Mouse (Mus musculus) left cerebral cortex, postnatal 25 days (tissue): Measurements from ENCODE around the gene Zswim4. TPM values are rescaled to one million over a fixed set of nuclear protein-coding genes. Genes with fewer than 3 reads are reported as not detected.
"Not testable (repeated sequence)": the region's sequence is repeated elsewhere in the genome, so short reads cannot be mapped to it uniquely, and the experiment has no call there.

ENCODE experiments used
- DNase-seq, 2 experiments: peaks; one replicate each; pipeline ENCODE4 v3.0.0; 2022; ENCODE audit warnings: low spot score in 2 of 2, mixed read lengths in 1 of 2
- intact Hi-C: fragments of 180-260 bp; cut with DNase I; formaldehyde crosslinking; loops from one replicate; pipeline ENCODE4 v1.15.1; 2025
- total RNA-seq, 2 experiments: library from RNA; stranded (reverse); gene quantifications; 2 replicates each; pipeline ENCODE4 v1.2.3; 2021

Zswim4 gene
- total RNA-seq, result 10 to 100 TPM; 13.0 to 13.9 TPM

DNA sequence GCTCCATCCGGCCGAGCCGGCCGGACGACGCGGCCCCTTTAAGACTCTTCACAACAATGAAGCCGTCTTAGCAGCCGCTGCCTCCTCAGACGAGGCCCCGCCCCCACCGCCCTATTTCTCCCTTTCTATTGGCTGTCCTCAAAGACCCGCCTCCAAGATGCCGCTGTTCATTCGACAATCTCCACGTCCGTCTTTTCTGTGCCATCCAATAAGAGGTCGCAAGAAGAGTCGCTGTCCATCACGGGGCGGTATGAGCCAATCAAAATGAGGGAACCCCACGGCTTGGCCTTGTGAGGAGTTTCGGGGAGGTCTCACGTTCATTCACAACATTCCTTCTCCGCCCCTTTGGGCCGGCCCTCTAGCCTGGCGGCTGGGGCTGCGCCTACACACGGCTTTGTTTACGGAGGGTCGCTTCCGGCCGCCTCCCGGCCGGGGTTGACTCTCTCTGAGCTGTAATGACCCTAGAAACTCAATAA lies at the start of gene Zswim4:
Gene Zswim4 (minus strand): TSS at position 58 of the 476 bp plus-strand sequence.
- intact Hi-C loops, result no loop called here
- DNase-seq, result peak; percentile 98 to 100

DNA sequence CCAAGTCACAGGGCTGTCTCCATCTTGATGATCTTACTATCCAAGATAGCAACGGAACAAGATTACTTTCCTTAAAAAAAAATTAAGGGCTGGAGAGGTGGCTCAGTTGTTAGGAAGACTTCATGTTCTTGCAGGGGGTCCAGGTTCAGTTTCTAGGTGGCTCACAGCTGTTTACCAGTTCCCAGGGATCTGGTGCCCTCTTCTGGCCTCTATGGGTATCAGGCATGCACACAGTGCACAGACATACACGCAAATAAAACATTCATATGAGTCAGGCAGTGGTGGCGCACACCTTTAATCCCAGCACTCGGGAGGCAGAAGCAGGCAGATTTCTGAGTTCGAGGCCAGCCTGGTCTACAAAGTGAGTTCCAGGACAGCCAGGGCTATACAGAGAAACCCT lies 48.8 kb upstream of the Zswim4 start:
- intact Hi-C loops, DNase-seq: not testable (repeated sequence)

DNA sequence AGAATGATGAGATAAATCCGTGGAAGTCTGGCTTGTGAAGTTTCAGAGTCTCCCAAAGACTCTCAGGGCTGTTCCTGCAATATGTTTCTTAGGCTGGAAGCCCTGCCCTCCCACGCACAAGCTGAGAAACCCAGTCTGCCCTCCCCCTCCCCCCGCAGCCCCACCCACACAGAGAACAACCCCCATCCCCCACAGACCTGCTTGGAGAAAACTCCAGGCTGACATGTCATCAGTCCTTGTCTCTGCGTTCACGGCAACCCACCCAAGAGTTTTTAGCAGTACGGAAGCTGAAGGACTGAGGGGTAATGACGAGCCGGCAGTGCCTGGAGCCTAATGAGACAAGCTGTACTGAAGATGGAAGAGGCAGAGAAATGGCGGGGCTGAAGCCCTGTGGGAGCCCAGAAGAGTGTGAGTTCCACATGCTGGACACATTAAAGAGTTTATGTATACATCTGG lies 47.8 kb upstream of the Zswim4 start:
- intact Hi-C loops, result loop anchor here (5.0 kb wide), 1 partner anchor 97 kb away; the partner anchor contains the start of gene Nanos3
- peak; percentile 22 to 60 for DNase-seq

DNA sequence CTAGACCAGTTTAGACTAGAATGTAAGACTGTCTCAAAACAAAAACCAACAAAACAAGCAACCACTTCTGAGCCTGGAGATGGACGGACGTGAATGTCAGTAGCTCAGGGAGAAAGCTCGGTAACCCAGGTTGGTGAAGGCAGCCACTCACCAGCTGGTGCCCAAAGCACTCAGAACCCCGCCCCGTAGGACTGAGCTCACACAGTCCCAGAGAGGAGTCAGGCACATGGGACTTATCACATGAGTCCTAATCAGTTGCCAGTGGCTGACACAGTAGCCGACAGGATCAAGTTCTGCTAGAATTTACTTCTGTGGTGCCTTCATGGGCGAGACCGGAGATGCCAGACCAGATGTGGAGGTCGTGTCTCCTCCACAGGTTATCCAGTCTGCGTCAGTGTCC lies 43.9 kb upstream of the Zswim4 start:
- intact Hi-C loops, result loop anchor here (5.0 kb wide), 1 partner anchor 93 kb away; the partner anchor contains the start of gene Nanos3
- DNase-seq, result no peak

DNA sequence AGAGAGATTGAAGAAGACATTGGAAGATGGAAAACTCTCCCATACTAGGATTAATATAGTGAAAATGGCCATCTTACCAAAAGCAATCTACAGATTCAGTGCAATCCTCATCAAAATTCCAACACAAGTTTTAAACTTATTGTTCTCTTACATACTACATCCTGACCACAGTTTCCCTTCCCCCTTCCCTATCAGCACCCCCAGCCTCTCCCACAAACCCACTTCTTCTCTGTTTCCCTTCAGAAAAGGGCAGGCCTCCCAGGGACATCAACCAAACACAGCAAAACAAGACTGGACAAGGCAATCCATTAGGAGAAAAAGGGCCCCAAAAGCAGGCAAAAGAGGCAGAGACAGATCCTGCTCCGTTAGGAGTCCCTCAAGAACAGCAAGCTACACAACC lies 39.6 kb upstream of the Zswim4 start:
- DNase-seq, result no peak
- intact Hi-C loops, result no loop called here

GRCm38 (mm10) chr8:84273968-84274367 lies 37.1 kb upstream of the Zswim4 start:
- intact Hi-C loops, result no loop called here
- no peak for DNase-seq

GRCm38 (mm10) chr8:84272302-84272701 lies 35.4 kb upstream of the Zswim4 start:
- DNase-seq, result no peak
- intact Hi-C loops, result no loop called here

- peak; percentile 100 for DNase-seq
- intact Hi-C loops, result no loop called here
These were observed 33.3 kb upstream of the Zswim4 start, which contains the start of gene Ccdc130 for GRCm38 (mm10) chr8:84269950-84270773. Gene Ccdc130 (minus strand): TSS chr8:84270380.

- peak in 1 of 2 experiments; percentile 38 for DNase-seq
- intact Hi-C loops, result no loop called here
These were observed 24.2 kb upstream of the Zswim4 start for GRCm38 (mm10) chr8:84261098-84261497.

GRCm38 (mm10) chr8:84256822-84257610 lies 20.2 kb upstream of the Zswim4 start, which contains the start of gene Mri1:
Gene Mri1 (minus strand): TSS chr8:84257326.
- DNase-seq, result peak; percentile 83 to 86
- intact Hi-C loops, result no loop called here

DNA sequence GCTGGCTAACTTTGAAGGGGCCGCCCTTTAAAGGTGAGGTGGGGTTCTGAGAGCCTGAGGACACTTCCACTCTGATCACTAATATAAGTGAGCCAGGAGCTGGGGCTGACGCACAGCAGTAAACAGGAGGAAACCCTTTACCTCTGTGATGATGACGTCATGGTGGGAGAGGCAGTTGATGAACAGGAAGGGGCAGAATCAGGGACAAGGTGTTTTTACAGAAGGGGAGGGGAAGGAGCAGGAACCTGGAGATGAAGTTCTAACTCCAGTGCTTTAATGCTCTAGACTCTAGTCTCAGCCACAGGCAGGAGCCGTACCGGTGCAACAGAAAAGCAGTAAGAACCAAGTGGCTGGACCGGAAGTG lies 19.6 kb upstream of the Zswim4 start:
- DNase-seq, result peak; percentile 41 to 53
- intact Hi-C loops, result no loop called here

- no peak for DNase-seq
- intact Hi-C loops, result no loop called here
These were observed 19.0 kb upstream of the Zswim4 start for GRCm38 (mm10) chr8:84255858-84256257.

GRCm38 (mm10) chr8:84249257-84250170 lies 12.7 kb upstream of the Zswim4 start, which contains the start of gene D8Ertd738e:
Gene D8Ertd738e (minus strand): TSS chr8:84249719.
- intact Hi-C loops, result no loop called here
- DNase-seq, result peak; percentile 86 to 95

DNA sequence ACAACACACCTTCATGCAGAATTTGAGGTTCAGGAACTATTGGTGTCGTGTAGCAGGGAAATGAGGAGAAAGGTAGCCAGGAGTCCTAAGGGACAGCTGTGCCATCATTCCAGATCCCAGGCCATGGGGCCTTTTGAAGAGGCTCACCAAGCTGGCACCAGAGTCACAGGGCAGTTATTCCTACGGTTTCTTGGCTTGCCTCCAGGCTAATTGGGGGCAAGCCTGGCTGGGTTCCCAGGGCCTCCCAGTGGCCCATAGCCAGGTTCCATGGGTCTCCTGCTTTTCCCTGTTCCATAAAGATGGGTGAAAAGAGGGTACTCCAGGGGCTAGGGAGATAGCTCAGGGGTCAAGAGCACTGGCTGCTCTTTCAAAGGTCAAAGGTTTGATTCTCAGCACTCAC lies 5.0 kb upstream of the Zswim4 start:
- intact Hi-C loops, result no loop called here
- no peak for DNase-seq

DNA sequence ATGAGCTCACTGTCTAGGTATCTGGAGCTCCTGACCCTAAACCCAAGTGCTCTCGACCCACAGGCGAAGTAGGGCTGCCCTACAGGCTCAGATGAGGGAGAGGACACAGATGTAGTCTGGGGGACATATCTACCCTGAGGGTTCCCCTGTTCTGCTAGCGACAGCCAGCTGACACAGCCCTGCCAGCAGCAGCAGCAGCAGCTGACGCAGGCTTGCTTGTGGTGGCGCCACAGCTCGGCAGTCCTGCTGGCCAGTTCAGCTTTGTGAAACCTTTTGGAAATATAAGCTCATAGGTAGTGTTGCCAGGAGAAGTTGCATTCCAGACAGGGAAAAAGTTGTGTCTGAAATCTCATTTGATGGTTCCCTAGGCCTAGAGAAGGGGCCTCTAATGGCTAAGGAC lies 4.3 kb upstream of the Zswim4 start:
- DNase-seq, result no peak
- intact Hi-C loops, result no loop called here

GRCm38 (mm10) chr8:84237542-84238229 lies 831 bp upstream of the Zswim4 start:
- intact Hi-C loops, result no loop called here
- no peak for DNase-seq

DNA sequence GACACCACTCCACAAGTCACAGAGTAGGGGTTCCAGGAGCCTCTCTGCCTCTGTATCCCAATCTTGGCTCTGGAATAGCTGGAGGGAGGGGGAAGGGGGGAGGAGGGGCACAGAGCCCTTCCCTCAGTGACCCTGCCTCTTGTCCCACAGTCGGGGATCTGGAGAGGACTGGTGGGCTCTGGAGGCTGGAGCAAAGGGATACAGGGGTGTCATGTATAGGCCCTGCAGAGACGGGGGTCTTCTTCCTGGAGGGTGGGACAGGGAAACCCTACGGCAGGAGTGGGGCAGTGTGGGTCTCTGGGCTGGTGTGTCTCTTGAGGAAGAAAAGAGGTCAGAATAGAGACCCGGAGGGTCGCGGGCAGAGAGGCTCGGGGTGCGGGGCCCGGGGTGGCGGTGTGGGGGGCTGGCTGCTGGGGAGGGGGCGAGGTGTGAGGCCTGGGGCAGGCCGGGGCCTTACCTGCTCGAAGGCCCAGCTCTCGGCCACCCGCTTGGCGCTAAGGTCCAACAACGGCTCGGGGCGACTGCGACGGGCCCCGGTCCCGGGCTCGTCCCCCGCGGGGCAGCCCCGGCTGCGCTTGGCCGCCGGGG lies 351 bp downstream of the Zswim4 start:
- intact Hi-C loops, result no loop called here
- DNase-seq, result peak in 1 of 2 experiments; percentile 30

GRCm38 (mm10) chr8:84235746-84236409 lies 977 bp downstream of the Zswim4 start:
- intact Hi-C loops, result no loop called here
- DNase-seq, result no peak
